Mouse (Mus musculus) midbrain, embryonic 11.5 days (tissue): ENCODE results near the gene Grin2d. TPM values are rescaled to one million over a fixed set of nuclear protein-coding genes. Genes with fewer than 3 reads are reported as not detected.
A peak's percentile ranks its signal among the peaks of the same experiment; 100 is the strongest.
"Not testable (repeated sequence)": the region's sequence is repeated elsewhere in the genome, so short reads cannot be mapped to it uniquely, and the experiment has no call there.

ENCODE experiments used
- ATAC-seq: fragments of 200-750 bp; cut with Nextera tagmentation; 2 replicates; pipeline ENCODE4 v1.8.0; 2017; ENCODE audit warnings: moderate TSS enrichment, moderate library complexity; ENCODE audit not compliant: low FRiP score
- DNase-seq: peaks from one replicate; pipeline ENCODE4 v3.0.0; 2015; ENCODE audit warnings: low spot score; ENCODE audit errors: missing footprints
- H3K27ac ChIP-seq: fragments of 300-500 bp; sonication (generic); 2 replicates; pipeline ENCODE4 v1.5.1; 2014; ENCODE audit warnings: low read depth, low read length
- H3K27me3 ChIP-seq: fragments of 300-500 bp; sonication (generic); 2 replicates; pipeline ENCODE4 v1.6.1; 2014; ENCODE audit warnings: mild to moderate bottlenecking, low read length, moderate library complexity, mixed read lengths; ENCODE audit not compliant: control insufficient read depth, insufficient read depth
- H3K36me3 ChIP-seq: fragments of 300-500 bp; sonication (generic); 2 replicates; pipeline ENCODE4 v1.6.1; 2014; ENCODE audit warnings: mild to moderate bottlenecking, low read length, moderate library complexity, mixed read lengths; ENCODE audit not compliant: control insufficient read depth, insufficient read depth
- H3K4me1 ChIP-seq: fragments of 300-500 bp; sonication (generic); 2 replicates; pipeline ENCODE4 v1.6.1; 2014; ENCODE audit warnings: low read length; ENCODE audit not compliant: control insufficient read depth, insufficient read depth
- H3K4me2 ChIP-seq: fragments of 300-500 bp; sonication (generic); 2 replicates; pipeline ENCODE4 v1.6.1; 2014; ENCODE audit warnings: mild to moderate bottlenecking, moderate library complexity
- H3K4me3 ChIP-seq: fragments of 300-500 bp; sonication (generic); 2 replicates; pipeline ENCODE4 v1.5.1; 2014; ENCODE audit warnings: low read depth, low read length
- H3K9ac ChIP-seq: fragments of 300-500 bp; sonication (generic); 2 replicates; pipeline ENCODE4 v1.6.1; 2014; ENCODE audit warnings: low read length
- H3K9me3 ChIP-seq: fragments of 300-500 bp; sonication (generic); 2 replicates; pipeline ENCODE4 v1.6.1; 2016; ENCODE audit warnings: low read length; ENCODE audit not compliant: control insufficient read depth
- WGBS: fragments of 180-500 bp; shearing (Covaris S2); extraction: QIAGEN DNeasy Blood & Tissue Kit; methylation state at CpG from one replicate; pipeline ENCODE4 v1.1.7; 2014; 5-methylcytosine and 5-hydroxymethylcytosine counted together
- polyA plus RNA-seq: library from polyadenylated mRNA; unstranded; fragments of >200 nt; fragmentation: Nextera tagmentation; extraction: Ambion mirVana; gene quantifications from 2 replicates; pipeline ENCODE4 v1.2.1, GENCODE M21; 2014

Gene Grin2d
- 0.14 and 0.17 TPM in 2 replicates for polyA plus RNA-seq

DNA sequence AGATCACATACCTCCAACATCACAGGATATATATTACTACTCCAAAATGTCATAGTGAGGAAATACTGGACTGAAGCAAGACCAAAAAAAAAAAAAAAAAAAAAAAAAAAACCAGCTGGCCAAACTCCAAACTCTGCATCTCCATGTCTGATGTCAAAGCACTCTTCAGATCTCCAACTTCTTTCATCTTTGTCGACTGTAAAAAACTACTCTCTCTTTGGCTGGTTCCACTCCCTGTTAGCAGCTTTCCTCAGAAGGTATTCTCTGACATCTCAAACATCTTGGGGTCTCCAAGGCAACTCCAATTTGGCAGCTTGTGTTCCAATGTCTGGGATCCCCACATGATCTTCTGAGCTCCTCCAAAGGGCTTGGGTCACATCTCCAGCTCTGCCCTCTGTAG lies at the start of gene Grin2d:
Grin2d (minus strand) TSS at position 101 of the 400 bp plus-strand sequence.
- H3K9me3 ChIP-seq, H3K27me3 ChIP-seq, DNase-seq, ATAC-seq, H3K4me3 ChIP-seq, H3K27ac ChIP-seq, H3K4me1 ChIP-seq, H3K4me2 ChIP-seq, H3K9ac ChIP-seq: not testable (repeated sequence)
- 94% methylated on average over 1 of the region's 1 CpGs for WGBS
- H3K36me3 ChIP-seq = peaks cover 26% of the 10 kb centered on the region

DNA sequence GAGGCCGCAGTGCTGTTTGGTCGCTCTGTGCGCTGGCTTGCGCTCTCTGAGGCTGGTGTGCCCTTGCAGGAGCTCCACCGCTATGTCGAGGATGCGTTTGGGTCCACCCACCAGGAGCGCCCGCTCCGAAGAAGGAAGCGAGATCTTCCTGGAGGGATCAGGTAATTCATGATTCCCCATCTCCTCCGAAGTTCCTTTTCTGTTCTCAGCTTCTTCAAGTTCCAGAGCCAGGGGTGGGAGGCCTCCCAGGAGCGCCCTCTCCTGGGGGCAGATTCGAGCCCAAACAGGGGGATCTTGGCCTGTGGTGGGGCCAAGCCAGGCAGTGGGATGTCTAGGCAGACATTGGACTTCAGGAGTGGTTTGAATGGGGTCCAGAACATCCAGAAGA lies 46.2 kb upstream of the Grin2d start:
- ATAC-seq (no peak), DNase-seq (peak; percentile 94)
- Histone ChIP-seq H3K4me3 (peak overlapping the region; percentile 37; the same call in 1 of the 2 replicates), H3K9ac (no peak overlapping the region; the same call in 1 of the 2 replicates), H3K27ac (no peak overlapping the region), H3K9me3 (no peaks in the 10 kb centered on the region), H3K27me3 (no peaks in the 10 kb centered on the region), H3K4me2 (peak overlapping the region; percentile 56), H3K36me3 (no peaks in the 10 kb centered on the region), H3K4me1 (peaks cover 4% of the 10 kb centered on the region; the same call in 1 of the 2 replicates)
- 6% methylated on average over 14 of the region's 14 CpGs for WGBS

DNA sequence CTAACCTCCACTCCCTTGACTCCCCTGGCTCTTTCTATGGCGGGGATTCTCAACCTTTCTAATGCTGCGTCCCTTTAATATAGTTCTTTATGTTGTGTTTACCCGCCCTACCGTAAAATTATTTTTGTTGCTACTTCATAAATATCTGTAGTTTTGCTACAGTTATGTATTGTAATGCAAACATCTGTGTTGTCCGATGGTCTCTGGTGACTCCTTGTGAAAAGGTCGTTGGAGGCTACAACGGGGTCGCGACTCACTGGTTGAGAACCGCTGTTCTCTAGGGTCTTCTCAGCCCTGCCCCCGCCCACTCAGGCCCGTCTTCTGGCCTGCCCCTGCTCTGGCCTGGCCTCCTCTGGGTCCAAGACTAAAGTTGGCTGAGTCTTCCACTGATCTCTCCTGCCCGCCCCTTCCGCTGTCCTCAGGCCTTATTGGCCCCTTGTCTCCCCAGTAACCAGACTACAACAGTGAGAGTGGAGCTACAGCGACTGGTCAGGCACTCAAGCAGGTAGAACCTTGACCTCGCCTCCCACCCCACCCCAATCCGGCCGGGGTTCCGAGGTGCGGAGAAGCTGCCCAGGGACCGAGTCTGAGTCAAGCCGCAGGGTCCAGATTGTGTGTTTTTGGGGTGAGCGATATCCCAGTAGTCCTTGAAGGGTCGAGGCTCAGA lies 45.7 kb upstream of the Grin2d start, which contains the start of gene Ccdc114:
Ccdc114 (plus strand) TSS at position 311 of the 667 bp plus-strand sequence.
- Histone ChIP-seq H3K9me3 (no peaks in the 10 kb centered on the region), H3K4me1 (peaks cover 4% of the 10 kb centered on the region; the same call in 1 of the 2 replicates), H3K9ac (peak within 1 kb of the TSS; percentile 33; the same call in 1 of the 2 replicates), H3K27ac (peak within 1 kb of the TSS; percentile 69), H3K27me3 (no peaks in the 10 kb centered on the region), H3K36me3 (no peaks in the 10 kb centered on the region), H3K4me2 (peak within 1 kb of the TSS; percentile 56), H3K4me3 (peak within 1 kb of the TSS; percentile 37)
- DNase-seq (peak; percentile 92), ATAC-seq (peak; percentile 52)
- WGBS = 3% methylated on average over 24 of the region's 24 CpGs

DNA sequence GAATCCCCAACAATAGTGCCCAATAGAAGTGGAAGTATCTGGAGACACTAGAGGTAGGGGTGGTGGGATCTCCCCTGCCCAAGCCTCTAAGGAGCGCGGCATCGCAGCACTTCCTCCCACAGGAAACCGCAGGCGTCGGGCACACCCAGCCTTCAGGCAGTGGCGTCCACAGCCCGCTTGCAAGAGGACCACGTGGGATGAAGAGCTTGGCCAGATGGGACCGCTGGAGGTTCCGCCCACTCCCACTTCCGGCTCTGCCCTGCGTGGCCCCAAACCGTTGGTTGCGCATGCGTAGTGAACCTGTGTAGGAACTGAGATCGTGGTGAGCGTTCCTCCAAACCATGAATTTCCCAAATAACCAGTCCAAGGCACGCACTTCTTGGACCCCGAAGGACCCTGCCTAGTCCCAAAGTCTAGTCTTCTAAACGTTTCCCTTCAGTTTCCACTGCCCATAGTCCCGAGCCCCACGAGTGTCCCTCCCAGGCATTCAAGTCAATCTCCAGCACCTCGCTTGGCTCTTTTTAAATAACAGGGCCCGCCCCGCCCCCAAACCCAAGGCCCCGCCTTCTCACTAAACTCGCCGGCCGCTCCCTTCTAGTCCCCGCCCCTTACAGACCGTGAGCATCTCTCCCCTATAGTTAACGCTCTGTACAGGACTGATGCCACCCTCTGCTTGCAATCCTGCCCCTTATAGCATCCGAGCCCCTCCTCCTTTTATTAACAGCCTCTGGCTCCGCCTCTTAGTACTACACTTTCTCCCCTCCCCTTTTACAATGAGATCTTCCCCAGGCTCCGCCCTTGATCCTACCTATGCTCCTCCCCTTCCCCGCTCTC lies 45.0 kb upstream of the Grin2d start:
- peak overlapping the region; percentile 69 for H3K27ac ChIP-seq
- H3K9ac ChIP-seq = peak overlapping the region; percentile 33; the same call in 1 of the 2 replicates
- no peaks in the 10 kb centered on the region for H3K27me3 ChIP-seq
- peaks cover 4% of the 10 kb centered on the region; the same call in 1 of the 2 replicates for H3K4me1 ChIP-seq
- H3K9me3 ChIP-seq = no peaks in the 10 kb centered on the region
- DNase-seq (peak; percentile 99), ATAC-seq (peak; percentile 92)
- 2% methylated on average over 37 of the region's 37 CpGs for whole genome bisulfite sequencing
- peak overlapping the region; percentile 37 for H3K4me3 ChIP-seq
- H3K4me2 ChIP-seq = peak overlapping the region; percentile 56
- H3K36me3 ChIP-seq = no peaks in the 10 kb centered on the region

DNA sequence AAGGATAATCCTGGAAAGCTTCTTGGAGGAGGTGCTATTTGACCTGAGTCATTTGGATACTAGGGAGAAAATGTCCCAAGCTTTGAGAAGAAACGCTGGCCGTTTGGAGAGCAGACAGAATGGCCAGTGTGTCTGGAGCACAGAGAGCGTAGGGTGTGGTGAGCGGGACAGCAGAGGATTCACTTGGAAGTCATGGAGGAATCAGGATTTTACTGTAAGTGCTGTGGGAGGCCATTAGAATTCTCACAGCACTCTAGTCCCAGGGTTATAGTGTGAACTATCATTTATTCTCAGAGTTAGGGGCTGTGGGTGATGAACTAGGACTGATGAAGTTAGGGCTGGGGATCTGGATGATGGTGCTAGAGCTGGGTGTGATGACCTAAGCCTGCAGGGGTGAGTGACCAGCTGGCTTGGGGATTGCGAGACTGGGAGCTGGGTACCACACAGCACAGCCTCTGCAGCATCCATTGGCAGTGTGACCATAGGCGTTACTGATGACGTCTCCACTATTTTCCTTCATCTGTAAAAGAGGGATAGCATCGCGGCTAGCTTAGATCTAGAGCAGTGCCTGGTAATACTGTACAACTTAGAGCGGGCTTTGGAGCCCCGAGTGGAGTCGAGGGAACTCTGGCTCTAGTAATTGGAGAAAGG lies 43.9 kb upstream of the Grin2d start:
- Histone ChIP-seq H3K9ac (peak overlapping the region; percentile 33; the same call in 1 of the 2 replicates), H3K27ac (no peak overlapping the region)
- ATAC-seq = no peak

DNA sequence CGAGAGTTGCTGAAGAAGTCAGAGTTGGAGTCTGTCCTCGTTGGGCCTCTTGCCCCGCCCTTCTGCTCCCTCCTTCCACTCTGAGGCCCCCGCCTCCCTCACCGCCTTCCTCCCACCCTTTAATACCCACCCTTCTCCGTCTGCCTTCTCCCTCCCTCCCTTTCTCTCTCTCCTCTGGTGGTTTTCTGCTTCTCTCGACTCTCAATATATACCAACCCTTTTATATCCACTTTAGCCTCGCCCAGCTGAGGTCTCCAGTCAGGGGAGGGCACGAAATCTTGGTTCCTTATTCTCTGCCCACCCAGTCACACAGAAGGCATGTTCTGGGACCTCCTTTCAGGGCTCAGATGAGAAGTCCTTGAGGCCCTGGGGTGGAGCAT lies 43.1 kb upstream of the Grin2d start, which contains the start of gene Emp3:
Emp3 (minus strand) TSS at position 163 of the 380 bp plus-strand sequence.
- Histone ChIP-seq H3K27ac (no peak within 1 kb of the TSS), H3K9ac (0 out of 2 replicates have a peak within 1 kb of the TSS, but pooled peaks have one; percentile 33), H3K4me3 (no peak within 1 kb of the TSS)

More for the DNA sequence above, 43.9 kb upstream of the Grin2d start:
- no peak overlapping the region for H3K4me2 ChIP-seq
- H3K36me3 ChIP-seq = no peaks in the 10 kb centered on the region
- no peaks in the 10 kb centered on the region for H3K9me3 ChIP-seq
- H3K4me3 ChIP-seq = no peak overlapping the region
- no peak for DNase-seq
- H3K27me3 ChIP-seq = no peaks in the 10 kb centered on the region
- 83% methylated on average over 12 of the region's 12 CpGs for WGBS
- H3K4me1 ChIP-seq = peaks cover 7% of the 10 kb centered on the region

DNA sequence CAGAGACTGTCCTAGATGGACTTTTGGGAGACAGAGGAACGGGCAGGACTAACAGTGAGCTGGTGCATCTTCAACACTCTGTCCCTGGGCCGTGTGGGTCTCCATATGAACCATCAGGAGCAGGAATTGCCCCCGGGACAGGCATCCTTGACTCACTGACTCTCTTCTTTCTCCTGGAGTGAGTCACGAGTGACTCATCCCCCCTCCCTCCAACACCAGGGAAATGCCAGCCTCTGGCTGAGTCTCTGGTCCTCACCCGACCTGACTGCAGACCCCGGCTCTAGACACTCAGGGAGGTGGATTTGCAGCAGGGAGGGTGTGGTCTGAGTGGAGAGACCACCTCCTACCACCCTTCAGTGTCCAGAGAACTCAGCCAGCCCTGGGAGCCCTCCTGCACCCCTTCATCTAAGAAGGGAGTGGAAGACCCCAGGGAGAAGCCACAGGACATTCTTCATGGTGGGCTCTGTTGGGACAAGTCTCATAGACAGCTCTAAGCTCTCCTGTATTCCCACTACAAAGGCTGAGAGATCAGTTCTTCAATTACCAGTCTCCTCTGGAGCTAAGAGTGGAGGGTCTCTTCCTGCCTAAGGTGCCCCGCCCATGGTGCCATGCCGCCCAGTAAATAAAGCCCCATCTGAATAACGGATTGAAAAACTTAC lies 42.5 kb upstream of the Grin2d start:
- ATAC-seq (no peak), DNase-seq (no peak)
- no peak overlapping the region for H3K27ac ChIP-seq
- WGBS = 64% methylated on average over 9 of the region's 9 CpGs
- no peaks in the 10 kb centered on the region for H3K27me3 ChIP-seq
- no peaks in the 10 kb centered on the region for H3K36me3 ChIP-seq
- H3K4me2 ChIP-seq = no peak overlapping the region
- no peaks in the 10 kb centered on the region for H3K9me3 ChIP-seq
- H3K4me1 ChIP-seq = peaks cover 18% of the 10 kb centered on the region
- no peak overlapping the region for H3K4me3 ChIP-seq
- H3K9ac ChIP-seq = no peak overlapping the region

More for the DNA sequence above, 43.1 kb upstream of the Grin2d start, which contains the start of gene Emp3:
- no peak for DNase-seq
- Histone ChIP-seq H3K27me3 (no peaks in the 10 kb centered on the region), H3K4me2 (no peak within 1 kb of the TSS), H3K36me3 (no peaks in the 10 kb centered on the region), H3K4me1 (peaks cover 15% of the 10 kb centered on the region), H3K9me3 (no peaks in the 10 kb centered on the region)
- 56% methylated on average over 9 of the region's 9 CpGs for WGBS
- no peak for ATAC-seq

DNA sequence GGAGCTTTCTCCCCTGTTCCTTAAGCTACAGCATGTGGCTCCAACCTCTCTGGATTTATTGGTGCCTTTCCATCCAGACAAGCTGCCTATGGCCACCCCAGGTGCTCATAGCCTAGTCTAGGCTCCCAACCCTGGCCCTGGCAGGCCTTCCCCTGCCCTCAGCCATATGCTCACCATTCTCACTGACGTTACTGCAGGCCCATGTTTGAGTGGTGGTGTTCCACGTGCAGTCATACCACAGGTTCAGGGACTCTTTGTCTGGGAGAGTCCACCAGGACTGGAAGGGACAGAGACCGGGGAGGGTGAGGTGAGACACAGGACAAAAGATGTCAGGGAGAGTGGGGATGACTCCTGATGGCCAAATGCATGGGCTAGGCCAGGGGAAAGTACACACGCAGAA lies 41.6 kb upstream of the Grin2d start:
- Histone ChIP-seq H3K36me3 (no peaks in the 10 kb centered on the region), H3K4me2 (no peak overlapping the region), H3K9me3 (no peaks in the 10 kb centered on the region), H3K4me1 (peaks cover 18% of the 10 kb centered on the region), H3K4me3 (no peak overlapping the region), H3K9ac (no peak overlapping the region), H3K27me3 (no peaks in the 10 kb centered on the region), H3K27ac (no peak overlapping the region)
- ATAC-seq (no peak), DNase-seq (no peak)
- WGBS = 80% methylated on average over 4 of the region's 4 CpGs
